Mouse (Mus musculus) E14TG2a.4 (cell line): ENCODE measurements around the gene Phldb1.
"Not testable (repeated sequence)": the region's sequence is repeated elsewhere in the genome, so short reads cannot be mapped to it uniquely, and the experiment has no call there.

ENCODE experiments used
- H3K27me3 ChIP-seq: 2 replicates; pipeline ENCODE4 v1.6.1; 2014; ENCODE audit warnings: low read length, control low read depth; ENCODE audit not compliant: insufficient read depth
- H3K36me3 ChIP-seq: 2 replicates; pipeline ENCODE4 v1.6.1; 2014; ENCODE audit warnings: low read length, control low read depth; ENCODE audit not compliant: insufficient read depth
- H3K4me1 ChIP-seq: replicated peaks from 2 replicates; pipeline ENCODE4 v1.6.1; 2014; ENCODE audit warnings: low read depth, low read length, control low read depth
- H3K4me3 ChIP-seq: replicated peaks from 2 replicates; pipeline ENCODE4 v1.5.1; 2014; ENCODE audit warnings: mild to moderate bottlenecking, low read length
- H3K9me3 ChIP-seq: 2 replicates; pipeline ENCODE4 v1.6.1; 2014; ENCODE audit warnings: low read length, control low read depth
- CTCF ChIP-seq: conservative IDR thresholded peaks from 2 replicates; pipeline ENCODE4 v1.5.1; 2014; ENCODE audit warnings: low read length
- NANOG ChIP-seq: IDR thresholded peaks from 2 replicates; pipeline ENCODE4 v1.6.1; 2014; ENCODE audit warnings: borderline replicate concordance, low read length, mixed read lengths
- POU5F1 ChIP-seq: IDR thresholded peaks from 2 replicates; pipeline ENCODE4 v1.6.1; 2014; ENCODE audit warnings: low read length, borderline replicate concordance

The Phldb1 gene

GRCm38 (mm10) chr9:44645924-44646323 is 89.1 kb downstream of the Phldb1 start:
- peaks cover 16% of the 10 kb centered on the region for H3K4me1 ChIP-seq
- no peaks in the 10 kb centered on the region for H3K27me3 ChIP-seq
- no peaks in the 10 kb centered on the region for H3K36me3 ChIP-seq
- TF ChIP-seq CTCF, result no peak
- no peak for TF ChIP-seq NANOG
- TF ChIP-seq POU5F1, result no peak
- peak overlapping the region; percentile 41 for H3K4me3 ChIP-seq
- H3K9me3 ChIP-seq, result 0 out of 2 replicates have a peak, but pooled peaks cover 4% of the 10 kb centered on the region

- H3K9me3 ChIP-seq, result 0 out of 2 replicates have a peak, but pooled peaks cover 4% of the 10 kb centered on the region
- peaks cover 19% of the 10 kb centered on the region for H3K4me1 ChIP-seq
- peaks cover 3% of the 10 kb centered on the region; the same call in 1 of the 2 replicates for H3K36me3 ChIP-seq
- TF ChIP-seq POU5F1, result no peak
- TF ChIP-seq CTCF, result no peak
- TF ChIP-seq NANOG, result no peak
- no peaks in the 10 kb centered on the region for H3K27me3 ChIP-seq
- no peak overlapping the region for H3K4me3 ChIP-seq
These were observed 89.5 kb downstream of the Phldb1 start for GRCm38 (mm10) chr9:44645481-44645880.

GRCm38 (mm10) chr9:44644186-44644585 is 90.8 kb downstream of the Phldb1 start:
- no peaks in the 10 kb centered on the region for H3K27me3 ChIP-seq
- H3K9me3 ChIP-seq, result 0 out of 2 replicates have a peak, but pooled peaks cover 4% of the 10 kb centered on the region
- TF ChIP-seq NANOG, result no peak
- no peak for TF ChIP-seq CTCF
- no peak for TF ChIP-seq POU5F1
- H3K36me3 ChIP-seq, result peaks cover 5% of the 10 kb centered on the region; the same call in 1 of the 2 replicates
- peaks cover 19% of the 10 kb centered on the region for H3K4me1 ChIP-seq
- no peak overlapping the region for H3K4me3 ChIP-seq

- Histone ChIP-seq H3K36me3 (peaks cover 13% of the 10 kb centered on the region), H3K4me3 (no peak overlapping the region), H3K4me1 (peaks cover 27% of the 10 kb centered on the region), H3K9me3 (0 out of 2 replicates have a peak, but pooled peaks cover 4% of the 10 kb centered on the region), H3K27me3 (no peaks in the 10 kb centered on the region)
- TF ChIP-seq NANOG (no peak), POU5F1 (no peak), CTCF (no peak)
These were observed 91.9 kb downstream of the Phldb1 start for GRCm38 (mm10) chr9:44643103-44643502.

GRCm38 (mm10) chr9:44641616-44642015 is 93.4 kb downstream of the Phldb1 start:
- TF ChIP-seq POU5F1, result no peak
- no peak for TF ChIP-seq NANOG
- no peak for TF ChIP-seq CTCF
- H3K4me3 ChIP-seq, result no peak overlapping the region
- H3K9me3 ChIP-seq, result 0 out of 2 replicates have a peak, but pooled peaks cover 4% of the 10 kb centered on the region
- H3K36me3 ChIP-seq, result peaks cover 27% of the 10 kb centered on the region
- no peaks in the 10 kb centered on the region for H3K27me3 ChIP-seq
- peaks cover 36% of the 10 kb centered on the region for H3K4me1 ChIP-seq

GRCm38 (mm10) chr9:44640646-44641357 is 94.2 kb downstream of the Phldb1 start:
- TF ChIP-seq POU5F1 (no peak), NANOG (no peak), CTCF (no peak)
- H3K9me3 ChIP-seq, result 0 out of 2 replicates have a peak, but pooled peaks cover 4% of the 10 kb centered on the region
- H3K4me3 ChIP-seq, result no peak overlapping the region
- H3K36me3 ChIP-seq, result peaks cover 35% of the 10 kb centered on the region
- no peaks in the 10 kb centered on the region for H3K27me3 ChIP-seq
- peaks cover 34% of the 10 kb centered on the region for H3K4me1 ChIP-seq

GRCm38 (mm10) chr9:44640028-44640427 is 95.0 kb downstream of the Phldb1 start:
- not testable (repeated sequence) for H3K9me3 ChIP-seq, H3K27me3 ChIP-seq, H3K4me3 ChIP-seq
- Histone ChIP-seq H3K36me3 (peaks cover 42% of the 10 kb centered on the region), H3K4me1 (peaks cover 29% of the 10 kb centered on the region)

- H3K4me1 ChIP-seq, result peaks cover 29% of the 10 kb centered on the region
- not testable (repeated sequence) for H3K9me3 ChIP-seq, H3K27me3 ChIP-seq, H3K4me3 ChIP-seq
- H3K36me3 ChIP-seq, result peaks cover 56% of the 10 kb centered on the region
These were observed 96.3 kb downstream of the Phldb1 start for GRCm38 (mm10) chr9:44638726-44639125.
